Mouse (Mus musculus) midbrain, embryonic 15.5 days (tissue): ENCODE data around the gene Psmd5. TPM values are rescaled to one million over a fixed set of nuclear protein-coding genes. Genes with fewer than 3 reads are reported as not detected.

Source experiments
- ATAC-seq: fragments of 200-750 bp; cut with Nextera tagmentation; replicated peaks from 2 replicates; pipeline ENCODE4 v1.8.0; 2017; ENCODE audit warnings: moderate TSS enrichment
- H3K27ac ChIP-seq: fragments of 300-500 bp; sonication (generic); 2 replicates; pipeline ENCODE4 v1.5.1; 2015; ENCODE audit warnings: mild to moderate bottlenecking, inconsistent platforms
- H3K27me3 ChIP-seq: fragments of 300-500 bp; sonication (generic); replicated peaks from 2 replicates; pipeline ENCODE4 v1.6.1; 2015; ENCODE audit warnings: inconsistent platforms
- H3K36me3 ChIP-seq: fragments of 300-500 bp; sonication (generic); replicated peaks from 2 replicates; pipeline ENCODE4 v1.6.1; 2015; ENCODE audit warnings: inconsistent platforms
- H3K4me1 ChIP-seq: fragments of 300-500 bp; sonication (generic); 2 replicates; pipeline ENCODE4 v1.6.1; 2015; ENCODE audit warnings: inconsistent platforms
- H3K4me2 ChIP-seq: fragments of 300-500 bp; sonication (generic); 2 replicates; pipeline ENCODE4 v1.6.1; 2015; ENCODE audit warnings: inconsistent platforms, mild to moderate bottlenecking, moderate library complexity
- H3K4me3 ChIP-seq: fragments of 300-500 bp; sonication (generic); 2 replicates; pipeline ENCODE4 v1.5.1; 2015; ENCODE audit warnings: mild to moderate bottlenecking, inconsistent platforms
- H3K9ac ChIP-seq: fragments of 300-500 bp; sonication (generic); 2 replicates; pipeline ENCODE4 v1.6.1; 2015; ENCODE audit warnings: mild to moderate bottlenecking, inconsistent platforms
- H3K9me3 ChIP-seq: fragments of 300-500 bp; sonication (generic); 2 replicates; pipeline ENCODE4 v1.6.1; 2016; ENCODE audit warnings: inconsistent platforms
- WGBS: fragments of 180-500 bp; shearing (Covaris S2); methylation state at CpG from one replicate; pipeline ENCODE4 v1.1.7; 2015; ENCODE audit warnings: mixed read lengths; 5-methylcytosine and 5-hydroxymethylcytosine counted together
- polyA plus RNA-seq: library from polyadenylated mRNA; unstranded; fragments of >200 nt; fragmentation: Nextera tagmentation; extraction: Ambion mirVana; gene quantifications from 2 replicates; pipeline ENCODE4 v1.2.1, GENCODE M21; 2015

Gene Psmd5
- polyA plus RNA-seq, 1 experiment from 2014 or later, result 102 TPM

- Histone ChIP-seq H3K4me2 (no peak overlapping the region), H3K27ac (no peak overlapping the region), H3K9ac (no peak overlapping the region), H3K4me1 (no peaks in the 10 kb centered on the region), H3K36me3 (no peaks in the 10 kb centered on the region), H3K9me3 (no peaks in the 10 kb centered on the region), H3K27me3 (no peaks in the 10 kb centered on the region; the same call in 1 of the 2 replicates), H3K4me3 (no peak overlapping the region)
- no peak for ATAC-seq
- 73% methylated on average over 2 of the region's 2 CpGs for WGBS
Observed at GRCm38 (mm10) chr2:34884186-34884585, 9.4 kb upstream of the Psmd5 start.

- H3K4me3 ChIP-seq, result no peak overlapping the region
- no peaks in the 10 kb centered on the region for H3K36me3 ChIP-seq
- H3K4me1 ChIP-seq, result no peaks in the 10 kb centered on the region
- H3K4me2 ChIP-seq, result no peak overlapping the region
- H3K9me3 ChIP-seq, result no peaks in the 10 kb centered on the region
- H3K9ac ChIP-seq, result no peak overlapping the region
- WGBS, result 72% methylated on average over 5 of the region's 5 CpGs
- H3K27me3 ChIP-seq, result no peaks in the 10 kb centered on the region; the same call in 1 of the 2 replicates
- ATAC-seq, result no peak
- no peak overlapping the region for H3K27ac ChIP-seq
Observed at GRCm38 (mm10) chr2:34883190-34883589, 8.4 kb upstream of the Psmd5 start.

- Histone ChIP-seq H3K4me2 (no peak overlapping the region), H3K27ac (no peak overlapping the region), H3K27me3 (no peaks in the 10 kb centered on the region; the same call in 1 of the 2 replicates), H3K4me1 (no peaks in the 10 kb centered on the region), H3K36me3 (no peaks in the 10 kb centered on the region), H3K9ac (no peak overlapping the region), H3K9me3 (no peaks in the 10 kb centered on the region), H3K4me3 (no peak overlapping the region)
- ATAC-seq, result no peak
- 95% methylated on average over 2 of the region's 2 CpGs for WGBS
Observed at GRCm38 (mm10) chr2:34882757-34883156, 8.0 kb upstream of the Psmd5 start.

GRCm38 (mm10) chr2:34880054-34880453 is 5.3 kb upstream of the Psmd5 start:
- no peak for ATAC-seq
- Histone ChIP-seq H3K4me1 (no peaks in the 10 kb centered on the region), H3K9me3 (no peaks in the 10 kb centered on the region), H3K9ac (no peak overlapping the region), H3K27ac (no peak overlapping the region), H3K4me3 (no peak overlapping the region), H3K36me3 (no peaks in the 10 kb centered on the region), H3K4me2 (no peak overlapping the region), H3K27me3 (peaks cover 3% of the 10 kb centered on the region; the same call in 1 of the 2 replicates)
- WGBS, result 92% methylated on average over 10 of the region's 10 CpGs

- Histone ChIP-seq H3K36me3 (no peaks in the 10 kb centered on the region), H3K4me3 (no peak within 1 kb of the TSS), H3K4me1 (peaks cover 13% of the 10 kb centered on the region), H3K4me2 (peak within 1 kb of the TSS; percentile 17; the same call in 1 of the 2 replicates), H3K27me3 (peaks cover 20% of the 10 kb centered on the region), H3K27ac (no peak within 1 kb of the TSS), H3K9ac (peak within 1 kb of the TSS; percentile 28; the same call in 1 of the 2 replicates), H3K9me3 (no peaks in the 10 kb centered on the region)
- ATAC-seq, result no peak
- WGBS, result 3% methylated on average over 14 of the region's 14 CpGs
Observed at GRCm38 (mm10) chr2:34874271-34874670, 497 bp downstream of the Psmd5 start, which contains the start of gene Cutal. Gene Cutal, plus strand, starts transcription at chr2:34874396.

- H3K27me3 ChIP-seq, result peaks cover 17% of the 10 kb centered on the region
- WGBS, result under 1% methylated on average over 67 of the region's 67 CpGs
- H3K36me3 ChIP-seq, result no peaks in the 10 kb centered on the region
- ATAC-seq, result peak; percentile 99
- H3K4me1 ChIP-seq, result peaks cover 32% of the 10 kb centered on the region
- peak overlapping the region; percentile 91 for H3K27ac ChIP-seq
- peak overlapping the region; percentile 62 for H3K4me2 ChIP-seq
- H3K9me3 ChIP-seq, result no peaks in the 10 kb centered on the region
- H3K4me3 ChIP-seq, result peak overlapping the region; percentile 83
- peak overlapping the region; percentile 98 for H3K9ac ChIP-seq
Observed at GRCm38 (mm10) chr2:34870520-34871474, 4.0 kb downstream of the Psmd5 start.

GRCm38 (mm10) chr2:34869680-34870079 is 5.1 kb downstream of the Psmd5 start:
- Histone ChIP-seq H3K27ac (no peak overlapping the region), H3K9ac (0 out of 2 replicates have a peak overlapping the region, but pooled peaks have one; percentile 6)

GRCm38 (mm10) chr2:34857728-34858127 is 17.0 kb downstream of the Psmd5 start:
- H3K36me3 ChIP-seq, result peaks cover 74% of the 10 kb centered on the region
- no peak for ATAC-seq
- H3K4me2 ChIP-seq, result no peak overlapping the region
- H3K4me1 ChIP-seq, result no peaks in the 10 kb centered on the region
- H3K9ac ChIP-seq, result no peak overlapping the region
- no peaks in the 10 kb centered on the region for H3K27me3 ChIP-seq
- no peak overlapping the region for H3K27ac ChIP-seq
- H3K4me3 ChIP-seq, result no peak overlapping the region
- 94% methylated on average over 8 of the region's 8 CpGs for WGBS
- no peaks in the 10 kb centered on the region for H3K9me3 ChIP-seq

More at GRCm38 (mm10) chr2:34869680-34870079, 5.1 kb downstream of the Psmd5 start:
- Histone ChIP-seq H3K9me3 (no peaks in the 10 kb centered on the region), H3K4me3 (peak overlapping the region; percentile 83), H3K27me3 (peaks cover 15% of the 10 kb centered on the region), H3K36me3 (peaks cover 7% of the 10 kb centered on the region), H3K4me1 (peaks cover 32% of the 10 kb centered on the region), H3K4me2 (peak overlapping the region; percentile 62)
- no peak for ATAC-seq
- WGBS, result 40% methylated on average over 5 of the region's 5 CpGs

- Histone ChIP-seq H3K4me3 (no peak overlapping the region), H3K27me3 (no peaks in the 10 kb centered on the region), H3K9ac (no peak overlapping the region), H3K9me3 (no peaks in the 10 kb centered on the region), H3K4me2 (no peak overlapping the region), H3K4me1 (no peaks in the 10 kb centered on the region), H3K36me3 (peaks cover 79% of the 10 kb centered on the region), H3K27ac (no peak overlapping the region)
- ATAC-seq, result no peak
- 88% methylated on average over 4 of the region's 4 CpGs for WGBS
Observed at GRCm38 (mm10) chr2:34855265-34855664, 19.5 kb downstream of the Psmd5 start.

GRCm38 (mm10) chr2:34847702-34848101 is 27.1 kb downstream of the Psmd5 start:
- Histone ChIP-seq H3K4me3 (no peak overlapping the region), H3K27ac (no peak overlapping the region), H3K9ac (no peak overlapping the region), H3K4me1 (no peaks in the 10 kb centered on the region), H3K27me3 (no peaks in the 10 kb centered on the region), H3K36me3 (peaks cover 16% of the 10 kb centered on the region; the same call in 1 of the 2 replicates), H3K4me2 (no peak overlapping the region), H3K9me3 (no peaks in the 10 kb centered on the region)
- ATAC-seq, result no peak
- 87% methylated on average over 1 of the region's 1 CpGs for WGBS

GRCm38 (mm10) chr2:34843211-34843939 is 31.4 kb downstream of the Psmd5 start:
- Histone ChIP-seq H3K27me3 (no peaks in the 10 kb centered on the region), H3K4me2 (no peak overlapping the region), H3K4me3 (no peak overlapping the region), H3K9me3 (no peaks in the 10 kb centered on the region), H3K36me3 (no peaks in the 10 kb centered on the region), H3K9ac (no peak overlapping the region), H3K27ac (no peak overlapping the region), H3K4me1 (no peaks in the 10 kb centered on the region)
- no peak for ATAC-seq
- WGBS, result 86% methylated on average over 11 of the region's 11 CpGs

GRCm38 (mm10) chr2:34841706-34842105 is 33.1 kb downstream of the Psmd5 start:
- no peak overlapping the region for H3K27ac ChIP-seq
- no peak overlapping the region for H3K9ac ChIP-seq
- no peak for ATAC-seq
- WGBS, result 92% methylated on average over 8 of the region's 8 CpGs
- H3K4me3 ChIP-seq, result no peak overlapping the region
- H3K4me1 ChIP-seq, result no peaks in the 10 kb centered on the region
- H3K9me3 ChIP-seq, result no peaks in the 10 kb centered on the region
- H3K27me3 ChIP-seq, result no peaks in the 10 kb centered on the region; the same call in 1 of the 2 replicates
- no peaks in the 10 kb centered on the region for H3K36me3 ChIP-seq
- H3K4me2 ChIP-seq, result no peak overlapping the region
